ENCODE assay signal across 21 mouse cellular contexts in the genomic region with DNA sequence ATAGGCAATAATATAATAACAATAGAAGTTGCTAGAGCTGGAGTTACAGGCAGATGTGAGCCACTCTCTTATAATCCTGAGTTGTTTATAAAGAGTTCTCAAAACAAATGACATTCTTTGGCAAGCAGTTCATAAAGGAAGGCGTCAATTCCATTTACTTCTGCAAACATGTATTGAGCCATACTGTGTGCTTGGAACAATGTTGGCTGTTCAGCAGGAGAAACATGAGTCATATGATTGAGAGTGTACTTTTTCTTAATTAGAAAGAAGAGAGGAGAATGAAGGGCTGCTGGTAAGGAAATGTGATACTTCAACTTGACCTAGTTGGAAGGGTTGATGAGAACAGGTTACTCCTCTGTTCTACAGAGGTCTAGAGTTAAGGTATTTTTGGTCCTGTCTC. TPM values are rescaled to one million over a fixed set of nuclear protein-coding genes. Genes with fewer than 3 reads are reported as not detected.
"Had no signal": no experiment of that assay in that cellular context is flagged by ENCODE, and none has a peak within 500 bp of the region (broad histone marks: within the 10 kb centered on the region; RNA-seq: fewer than 3 reads in every experiment).

No protein-coding gene starts in this region.

- ATAC-seq: intestine, postnatal 0 days; liver, embryonic 12.5 days; midbrain, embryonic 15.5 days had no signal

- H3K4me3 ChIP-seq: layer of hippocampus, adult 2 months; limb, embryonic 10.5 days; limb, embryonic 13.5 days; liver, embryonic 12.5 days; liver, embryonic 15.5 days; midbrain, embryonic 12.5 days; midbrain, embryonic 15.5 days; neural tube, embryonic 13.5 days had no signal

- H3K9me3 ChIP-seq: liver, embryonic 15.5 days; midbrain, embryonic 15.5 days; neural tube, embryonic 13.5 days had no signal

- DNase-seq: kidney, adult 2 months; kidney, postnatal 25 days; layer of hippocampus, adult 9-11 months; liver; lung, adult 18-20 months; retina, postnatal 1 day; thymus, adult 2 months; thymus, postnatal 14 days; thymus, postnatal 4 days had no signal

- H3K27ac ChIP-seq: kidney, postnatal 0 days; layer of hippocampus, adult 2 months; limb, embryonic 10.5 days; limb, embryonic 13.5 days; liver, embryonic 12.5 days; liver, embryonic 15.5 days; macrophage; midbrain, embryonic 12.5 days; midbrain, embryonic 15.5 days; neural tube, embryonic 13.5 days had no signal

- H3K4me2 ChIP-seq: limb, embryonic 13.5 days; liver, embryonic 12.5 days; liver, embryonic 15.5 days; midbrain, embryonic 12.5 days; midbrain, embryonic 15.5 days; neural tube, embryonic 13.5 days had no signal

- H3K27me3 ChIP-seq: midbrain, embryonic 15.5 days had no signal

- H3K4me1 ChIP-seq: limb, embryonic 10.5 days; limb, embryonic 13.5 days; liver, embryonic 12.5 days; liver, embryonic 15.5 days; midbrain, embryonic 12.5 days; midbrain, embryonic 15.5 days; neural tube, embryonic 13.5 days had no signal

- H3K9ac ChIP-seq: limb, embryonic 13.5 days; liver, embryonic 12.5 days; liver, embryonic 15.5 days; midbrain, embryonic 12.5 days; midbrain, embryonic 15.5 days; neural tube, embryonic 13.5 days had no signal

- H3K36me3 ChIP-seq: limb, embryonic 10.5 days; limb, embryonic 13.5 days; liver, embryonic 12.5 days; liver, embryonic 15.5 days; midbrain, embryonic 12.5 days; midbrain, embryonic 15.5 days; neural tube, embryonic 13.5 days had no signal

RNA-seq across cellular contexts. Expression of gene Nyx, which starts 16.7 kb away (rescaled TPM):
- polyA plus RNA-seq: kidney, embryonic 14.5 days; liver, embryonic 12.5 days; liver, embryonic 15.5 days; macrophage had no signal
